Mouse (Mus musculus) cerebellum, adult 2 months (tissue): Measurements from ENCODE around the gene Bves. TPM values are rescaled to one million over a fixed set of nuclear protein-coding genes. Genes with fewer than 3 reads are reported as not detected.

Experiments
- DNase-seq, 2 experiments: peaks; one replicate each; pipeline ENCODE4 v3.0.0; 2021
- H3K27ac ChIP-seq: fragments of 200-500 bp; 2 replicates; pipeline ENCODE4 v1.5.1; 2012; ENCODE audit warnings: low read length, control low read depth, inconsistent platforms; ENCODE audit not compliant: insufficient read depth
- H3K27me3 ChIP-seq: fragments of 200-500 bp; 2 replicates; pipeline ENCODE4 v1.6.1; 2012; ENCODE audit warnings: inconsistent platforms, mild to moderate bottlenecking, low read length, moderate library complexity; ENCODE audit not compliant: control insufficient read depth, insufficient read depth
- H3K4me1 ChIP-seq: fragments of 200-500 bp; 2 replicates; pipeline ENCODE4 v1.6.1; 2011; ENCODE audit warnings: low read length; ENCODE audit not compliant: control insufficient read depth, insufficient read depth
- H3K4me3 ChIP-seq: fragments of 200-500 bp; replicated peaks from 2 replicates; pipeline ENCODE3; 2011; ENCODE audit warnings: mild to moderate bottlenecking, low read depth, low read length, control low read depth; ENCODE audit not compliant: insufficient read depth
- CTCF ChIP-seq: fragments of 200-500 bp; IDR thresholded peaks from 2 replicates; pipeline ENCODE4 v1.5.1; 2011; ENCODE audit warnings: low read depth, mild to moderate bottlenecking, control low read depth, low read length, moderate library complexity, borderline replicate concordance; ENCODE audit not compliant: insufficient read depth
- POLR2A ChIP-seq: fragments of 200-500 bp; IDR thresholded peaks from 2 replicates; pipeline ENCODE4 v1.6.1; 2011; ENCODE audit warnings: low read length, control low read depth, borderline replicate concordance; ENCODE audit not compliant: insufficient read depth
- WGBS: fragments of 180-500 bp; shearing (Covaris S2); methylation state at CpG from one replicate; pipeline ENCODE4 v1.1.7; 2018; 5-methylcytosine and 5-hydroxymethylcytosine counted together
- polyA plus RNA-seq: library from polyadenylated mRNA; depleted of rRNA; stranded (reverse); fragments of >200 nt; gene quantifications from 2 replicates; pipeline ENCODE4 v1.2.3, GENCODE M21; 2012; rRNA removed

The Bves gene
- polyA plus RNA-seq, 1 experiment, result 0.62 TPM

- no peak overlapping the region for H3K27ac ChIP-seq
- WGBS, result 95% methylated on average over 1 of the region's 1 CpGs
Measured at GRCm38 (mm10) chr10:45398211-45398610, 62.6 kb downstream of the Bves start.

GRCm38 (mm10) chr10:45399702-45400243, 64.2 kb downstream of the Bves start:
- H3K27ac ChIP-seq, result no peak overlapping the region
- no peaks in the 10 kb centered on the region for H3K27me3 ChIP-seq
- 88% methylated on average over 7 of the region's 7 CpGs for WGBS
- no peak for DNase-seq
- H3K4me3 ChIP-seq, result no peak overlapping the region
- H3K4me1 ChIP-seq, result no peaks in the 10 kb centered on the region
- TF ChIP-seq POLR2A (no peak), CTCF (no peak)

More at GRCm38 (mm10) chr10:45398211-45398610, 62.6 kb downstream of the Bves start:
- Histone ChIP-seq H3K27me3 (no peaks in the 10 kb centered on the region), H3K4me3 (no peak overlapping the region), H3K4me1 (no peaks in the 10 kb centered on the region)
- DNase-seq, result no peak
- no peak for TF ChIP-seq CTCF

GRCm38 (mm10) chr10:45410624-45411341, 75.2 kb downstream of the Bves start:
- TF ChIP-seq POLR2A, result no peak
- TF ChIP-seq CTCF, result no peak
- WGBS, result 19% methylated on average over 10 of the region's 10 CpGs
- H3K27ac ChIP-seq, result no peak overlapping the region
- no peaks in the 10 kb centered on the region for H3K4me1 ChIP-seq
- H3K4me3 ChIP-seq, result no peak overlapping the region
- H3K27me3 ChIP-seq, result no peaks in the 10 kb centered on the region
- no peak for DNase-seq

GRCm38 (mm10) chr10:45411741-45412140, 76.2 kb downstream of the Bves start:
- TF ChIP-seq CTCF (no peak), POLR2A (no peak)
- WGBS, result 75% methylated on average over 2 of the region's 2 CpGs
- no peak overlapping the region for H3K27ac ChIP-seq
- no peaks in the 10 kb centered on the region for H3K27me3 ChIP-seq
- H3K4me3 ChIP-seq, result no peak overlapping the region
- no peaks in the 10 kb centered on the region for H3K4me1 ChIP-seq
- DNase-seq, result no peak

- no peaks in the 10 kb centered on the region for H3K27me3 ChIP-seq
- no peaks in the 10 kb centered on the region for H3K4me1 ChIP-seq
- no peak overlapping the region for H3K4me3 ChIP-seq
- no peak overlapping the region for H3K27ac ChIP-seq
- WGBS, result 87% methylated on average over 5 of the region's 5 CpGs
- TF ChIP-seq CTCF (no peak), POLR2A (no peak)
- no peak for DNase-seq
Measured at GRCm38 (mm10) chr10:45412144-45412543, 76.6 kb downstream of the Bves start.

Other genes with a start within 250 kb of the Bves start
- gene Popdc3, start 157.7 kb upstream of the Bves start, polyA plus RNA-seq, result 1.7 and 2.1 TPM in 2 replicates
- 2.9 and 3.2 TPM in 2 replicates for gene Lin28b, start 150.6 kb downstream of the Bves start, polyA plus RNA-seq
- gene Hace1, start 242.1 kb downstream of the Bves start, polyA plus RNA-seq, result 25.6 and 27.4 TPM in 2 replicates